ENCODE assay signal across 13 mouse cellular contexts in genomic region chr1:77101726-77102272, GRCm38 (mm10).
DNase-seq lines count a peak whose midpoint lies in the region; ATAC-seq and TF ChIP-seq lines count a peak whose summit lies in the region.
"Had no signal": no experiment of that assay in that cellular context is flagged by ENCODE, and none has a peak within 500 bp of the region (broad histone marks: within the 10 kb centered on the region; RNA-seq: fewer than 3 reads in every experiment).

No protein-coding gene starts in this region.

- H3K4me3 ChIP-seq in heart, embryonic 13.5 days, result no peak overlapping the region
- H3K4me3 ChIP-seq in heart, adult 2 months, result no peak overlapping the region
- H3K4me3 ChIP-seq in forebrain, embryonic 16.5 days (replicated peaks; ENCODE audit: low read length), result no peak overlapping the region
- no peak overlapping the region for H3K4me3 ChIP-seq in midbrain, postnatal 0 days (ENCODE audit: low read depth, low read length)
- H3K4me3 ChIP-seq: embryonic facial prominence, embryonic 12.5 days; hindbrain, embryonic 12.5 days; liver, embryonic 12.5 days; megakaryocyte, embryonic 14.5 days had no signal

- intact Hi-C loops in heart, adult 2 months (cut with DNase I), result no loop called here

- H3K4me2 ChIP-seq in heart, embryonic 13.5 days, result peak overlapping the region; percentile 16; the same call in 1 of the 2 replicates
- H3K4me2 ChIP-seq in forebrain, embryonic 16.5 days (ENCODE audit: low read length), result peak overlapping the region; percentile 31
- H3K4me2 ChIP-seq in midbrain, postnatal 0 days (ENCODE audit: low read depth, low read length, poor library complexity, severe bottlenecking), result no peak overlapping the region
- H3K4me2 ChIP-seq: hindbrain, embryonic 12.5 days; liver, embryonic 12.5 days had no signal

- H3K27me3 ChIP-seq in heart, embryonic 13.5 days (replicated peaks), result peaks cover 8% of the 10 kb centered on the region; the same call in 1 of the 2 replicates
- no peaks in the 10 kb centered on the region for H3K27me3 ChIP-seq in heart, adult 2 months (ENCODE audit: control insufficient read depth, insufficient read depth, low read length)
- no peaks in the 10 kb centered on the region for H3K27me3 ChIP-seq in forebrain, embryonic 16.5 days (replicated peaks; ENCODE audit: control insufficient read depth, insufficient read depth, low read length)
- H3K27me3 ChIP-seq in midbrain, postnatal 0 days (ENCODE audit: insufficient read depth, low read length), result peaks cover 5% of the 10 kb centered on the region; the same call in 1 of the 2 replicates
- H3K27me3 ChIP-seq: embryonic facial prominence, embryonic 12.5 days; liver, embryonic 12.5 days; megakaryocyte, embryonic 14.5 days had no signal

- no peak for TF ChIP-seq EP300 in heart, adult 2 months (IDR thresholded peaks at IDR 0.05; ENCODE audit: insufficient read depth, low read depth, low read length)

- TF ChIP-seq CTCF in heart, adult 2 months (IDR thresholded peaks at IDR 0.05), result no peak
- TF ChIP-seq CTCF in midbrain, postnatal 0 days (IDR thresholded peaks at IDR 0.05), result no peak

- TF ChIP-seq POLR2A in heart, adult 2 months (IDR thresholded peaks at IDR 0.05; ENCODE audit: insufficient read depth, low read depth, low read length), result no peak

- no peaks in the 10 kb centered on the region for H3K79me2 ChIP-seq in heart, adult 2 months (replicated peaks; ENCODE audit: control insufficient read depth, insufficient read depth, low read length)

- no peaks in the 10 kb centered on the region for H3K9me3 ChIP-seq in heart, embryonic 13.5 days
- H3K9me3 ChIP-seq in forebrain, embryonic 16.5 days (ENCODE audit: control insufficient read depth, low read length), result no peaks in the 10 kb centered on the region
- H3K9me3 ChIP-seq in midbrain, postnatal 0 days (ENCODE audit: low read length), result no peaks in the 10 kb centered on the region
- H3K9me3 ChIP-seq: embryonic facial prominence, embryonic 12.5 days; hindbrain, embryonic 12.5 days; liver, embryonic 12.5 days had no signal

- H3K36me3 ChIP-seq in heart, embryonic 13.5 days, result no peaks in the 10 kb centered on the region
- no peaks in the 10 kb centered on the region for H3K36me3 ChIP-seq in heart, adult 2 months (ENCODE audit: control insufficient read depth, insufficient read depth, low read length)
- no peaks in the 10 kb centered on the region for H3K36me3 ChIP-seq in forebrain, embryonic 16.5 days (ENCODE audit: control insufficient read depth, insufficient read depth)
- no peaks in the 10 kb centered on the region for H3K36me3 ChIP-seq in midbrain, postnatal 0 days (ENCODE audit: insufficient read depth, low read length)
- H3K36me3 ChIP-seq: embryonic facial prominence, embryonic 12.5 days; hindbrain, embryonic 12.5 days; liver, embryonic 12.5 days had no signal

- H3K27ac ChIP-seq in heart, embryonic 13.5 days (replicated peaks), result no peak overlapping the region
- no peak overlapping the region for H3K27ac ChIP-seq in heart, adult 2 months
- H3K27ac ChIP-seq in forebrain, embryonic 16.5 days (ENCODE audit: low read length), result no peak overlapping the region
- no peak overlapping the region for H3K27ac ChIP-seq in midbrain, postnatal 0 days (ENCODE audit: low read depth, low read length)
- H3K27ac ChIP-seq: hindbrain, embryonic 12.5 days; liver, embryonic 12.5 days had no signal

- no peak overlapping the region for H3K9ac ChIP-seq in heart, embryonic 13.5 days
- no peak overlapping the region for H3K9ac ChIP-seq in heart, adult 2 months (ENCODE audit: low read depth, low read length)
- H3K9ac ChIP-seq in forebrain, embryonic 16.5 days (replicated peaks; ENCODE audit: low read depth, low read length), result no peak overlapping the region
- H3K9ac ChIP-seq in midbrain, postnatal 0 days (replicated peaks; ENCODE audit: low read length, poor library complexity, severe bottlenecking), result no peak overlapping the region
- H3K9ac ChIP-seq: embryonic facial prominence, embryonic 12.5 days; hindbrain, embryonic 12.5 days; liver, embryonic 12.5 days had no signal

- WGBS in heart, embryonic 13.5 days, result 53% methylated on average over 12 of the region's 12 CpGs
- WGBS in heart, adult 2 months, result 62% methylated on average over 12 of the region's 12 CpGs
- 11% methylated on average over 12 of the region's 12 CpGs for WGBS in forebrain, embryonic 16.5 days
- WGBS in midbrain, postnatal 0 days, result 20% methylated on average over 12 of the region's 12 CpGs

- no peaks in the 10 kb centered on the region for H3K4me1 ChIP-seq in heart, embryonic 13.5 days
- no peaks in the 10 kb centered on the region for H3K4me1 ChIP-seq in heart, adult 2 months (ENCODE audit: control insufficient read depth, insufficient read depth, low read length)
- H3K4me1 ChIP-seq in forebrain, embryonic 16.5 days (replicated peaks; ENCODE audit: control insufficient read depth, insufficient read depth, low read length), result peaks cover 16% of the 10 kb centered on the region
- H3K4me1 ChIP-seq in midbrain, postnatal 0 days (ENCODE audit: insufficient read depth, low read length), result no peaks in the 10 kb centered on the region; the same call in 1 of the 2 replicates
- H3K4me1 ChIP-seq: liver, embryonic 12.5 days; megakaryocyte, embryonic 14.5 days had no signal

- DNase-seq in heart, adult 2 months, result no peak
- peak; percentile 8 for DNase-seq in right cerebral cortex, postnatal 4 days
- DNase-seq in right cerebral cortex, adult 18-20 months, result no peak
- peak; percentile 19 for DNase-seq in midbrain, postnatal 0 days (ENCODE audit: low spot score)
- DNase-seq in cerebellum, postnatal 4 days (ENCODE audit: low spot score in 2 of 2), result no peak

- ATAC-seq in heart, embryonic 13.5 days (ENCODE audit: extremely low read depth, insufficient number of reproducible peaks, low FRiP score, low TSS enrichment), result no peak
- ATAC-seq in forebrain, embryonic 16.5 days, result peak; percentile 40; the same call in 1 of the 2 replicates
- no peak for ATAC-seq in midbrain, postnatal 0 days (ENCODE audit: low FRiP score)
- no peak for ATAC-seq in cerebellum, adult (ENCODE audit: insufficient number of reproducible peaks, low FRiP score, low TSS enrichment)
- ATAC-seq: intestine, embryonic 16.5 days; liver, embryonic 12.5 days had no signal

Comparison
In these comparisons a context has a peak if more than half of its experiments do, and no peak if none do; other contexts are left out.
1. DNase-seq: peak in right cerebral cortex, postnatal 4 days (single experiment) and midbrain, postnatal 0 days (single experiment); none in heart, adult 2 months (0 of 2), right cerebral cortex, adult 18-20 months (single experiment) and cerebellum, postnatal 4 days (0 of 2).